Mouse (Mus musculus): ENCODE measurements around the gene Isx. TPM values are rescaled to one million over a fixed set of nuclear protein-coding genes. Genes with fewer than 3 reads are reported as not detected.

The Isx gene
- polyA plus RNA-seq, 1 experiment from 2014 or later, result not detected

Other genes with a start within 250 kb of the Isx start
- 41.6 and 42.7 TPM in 2 replicates for gene Hmgxb4, start 120.2 kb downstream of the Isx start, polyA plus RNA-seq (2015; fragmentation: Nextera tagmentation; extraction: Ambion mirVana)
- gene Tom1, start 160.5 kb downstream of the Isx start, polyA plus RNA-seq (2015; fragmentation: Nextera tagmentation; extraction: Ambion mirVana), result 31.2 and 37.7 TPM in 2 replicates
- gene Hmox1, start 220.4 kb downstream of the Isx start, polyA plus RNA-seq (2015; fragmentation: Nextera tagmentation; extraction: Ambion mirVana), result 9.5 and 9.7 TPM in 2 replicates
- 23.0 and 24.9 TPM in 2 replicates for gene Mcm5, start 236.4 kb downstream of the Isx start, polyA plus RNA-seq (2015; fragmentation: Nextera tagmentation; extraction: Ambion mirVana)